Mouse (Mus musculus): ENCODE data around the gene Plp2. TPM values are rescaled to one million over a fixed set of nuclear protein-coding genes. Genes with fewer than 3 reads are reported as not detected.
A peak's percentile ranks its signal among the peaks of the same experiment; 100 is the strongest.

Plp2 gene
- polyA plus RNA-seq, 1 experiment from 2014 or later: 188 TPM

DNA sequence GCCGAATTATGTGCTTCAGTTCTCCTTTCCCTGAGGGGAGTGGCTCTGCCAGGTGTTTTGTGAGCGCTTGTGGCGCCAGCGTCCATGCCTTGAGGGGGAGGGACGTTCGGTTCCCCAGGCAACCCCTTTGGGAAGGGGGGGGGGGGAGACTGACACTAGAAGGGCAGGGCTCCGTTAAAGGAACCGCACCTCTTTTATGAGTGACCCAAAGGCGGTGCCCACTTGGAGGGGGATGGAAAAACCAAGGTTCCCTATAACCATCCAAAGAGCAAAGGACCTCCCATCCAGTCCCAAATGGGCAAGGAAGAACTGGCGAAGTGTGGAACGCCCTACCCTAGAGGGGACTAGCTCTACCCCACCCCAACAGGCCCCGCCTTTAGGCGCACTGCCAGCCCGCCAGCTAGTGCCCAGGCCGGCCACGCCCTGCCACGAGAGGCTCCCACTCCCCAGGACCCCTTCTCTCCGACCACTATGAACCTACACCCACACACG, 754 bp downstream of the Plp2 start:
- H3K9me3 ChIP-seq (ENCODE audit: control insufficient read depth, low read length): no peaks in the 10 kb centered on the region
- 33% methylated on average over 19 of the region's 19 CpGs for WGBS
- peak overlapping the region; percentile 73 for H3K27ac ChIP-seq (ENCODE audit: low read depth, low read length)
- peak overlapping the region; percentile 56 for H3K9ac ChIP-seq (ENCODE audit: low read depth, low read length)
- peak overlapping the region; percentile 56 for H3K4me3 ChIP-seq (ENCODE audit: low read length)
- H3K27me3 ChIP-seq (ENCODE audit: control insufficient read depth, insufficient read depth, low read length): no peaks in the 10 kb centered on the region
- H3K4me2 ChIP-seq (replicated peaks; ENCODE audit: low read depth, low read length): peak overlapping the region; percentile 42
- H3K4me1 ChIP-seq (ENCODE audit: control insufficient read depth, insufficient read depth, low read length): 0 out of 2 replicates have a peak, but pooled peaks cover 3% of the 10 kb centered on the region
- peak; percentile 68 for ATAC-seq (ENCODE audit: low FRiP score, low TSS enrichment)
- peaks cover 9% of the 10 kb centered on the region; the same call in 1 of the 2 replicates for H3K36me3 ChIP-seq (ENCODE audit: control insufficient read depth, insufficient read depth, low read length)

DNA sequence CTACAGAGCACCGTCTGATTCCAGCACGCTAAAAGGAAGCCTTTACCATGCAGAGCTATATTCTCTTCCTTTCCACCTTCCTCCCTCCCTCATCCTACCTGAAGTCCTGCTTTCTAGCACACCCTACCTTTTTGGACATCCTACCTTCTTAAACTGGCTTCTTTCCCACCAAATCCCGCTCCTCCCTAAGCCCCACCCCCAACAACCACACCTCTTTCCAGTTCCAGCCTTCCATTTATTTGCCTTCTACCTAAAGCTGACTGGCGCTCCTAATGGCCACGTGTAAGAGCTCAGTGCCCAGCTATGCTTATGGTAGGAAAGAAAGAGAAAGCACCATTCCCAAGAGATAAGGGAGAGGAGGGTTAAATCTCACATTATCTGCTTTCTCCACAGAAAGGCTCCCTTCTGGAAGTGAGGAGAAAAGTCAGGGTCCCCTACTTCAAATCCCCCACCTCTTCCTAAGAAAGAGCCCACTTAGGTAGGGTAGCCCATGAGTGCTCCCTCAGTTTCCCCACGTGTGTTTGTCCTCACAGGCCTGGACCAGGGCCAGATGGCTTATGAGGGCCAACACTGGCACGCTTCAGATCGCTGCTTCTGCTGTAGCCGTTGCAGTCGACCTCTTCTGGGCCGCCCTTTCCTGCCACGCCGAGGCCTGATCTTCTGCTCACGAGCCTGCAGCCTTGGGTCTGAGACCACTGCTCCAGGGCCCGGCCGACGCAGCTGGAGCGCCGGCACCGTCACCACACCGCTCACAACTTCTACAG, 5.3 kb downstream of the Plp2 start:
- H3K4me2 ChIP-seq (replicated peaks; ENCODE audit: low read depth, low read length): no peak overlapping the region
- no peaks in the 10 kb centered on the region for H3K4me1 ChIP-seq (ENCODE audit: control insufficient read depth, insufficient read depth, low read length)
- H3K9ac ChIP-seq (ENCODE audit: low read depth, low read length): no peak overlapping the region
- no peak for ATAC-seq (ENCODE audit: low FRiP score, low TSS enrichment)
- H3K27me3 ChIP-seq (ENCODE audit: control insufficient read depth, insufficient read depth, low read length): no peaks in the 10 kb centered on the region
- H3K9me3 ChIP-seq (ENCODE audit: control insufficient read depth, low read length): no peaks in the 10 kb centered on the region
- no peak overlapping the region for H3K27ac ChIP-seq (ENCODE audit: low read depth, low read length)
- peaks cover 13% of the 10 kb centered on the region; the same call in 1 of the 2 replicates for H3K36me3 ChIP-seq (ENCODE audit: control insufficient read depth, insufficient read depth, low read length)
- 74% methylated on average over 21 of the region's 21 CpGs for WGBS
- no peak overlapping the region for H3K4me3 ChIP-seq (ENCODE audit: low read length)

DNA sequence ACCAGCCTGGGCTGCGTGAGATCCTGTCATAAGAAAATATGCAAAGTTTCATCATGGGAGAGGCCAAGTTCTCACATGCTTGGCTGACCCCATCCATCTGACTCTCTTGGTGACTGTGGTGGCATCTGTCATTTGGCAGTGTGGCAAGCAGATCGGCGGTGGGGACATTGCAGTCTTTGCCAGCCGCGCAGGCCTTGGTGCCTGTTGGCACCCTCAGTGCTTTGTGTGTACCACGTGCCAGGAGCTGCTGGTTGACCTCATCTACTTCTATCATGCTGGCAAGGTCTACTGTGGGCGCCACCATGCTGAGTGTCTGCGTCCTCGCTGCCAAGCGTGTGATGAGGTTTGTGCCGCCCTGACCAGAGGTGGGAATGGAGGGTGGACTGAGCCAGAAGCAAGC, 6.4 kb downstream of the Plp2 start:
- Histone ChIP-seq H3K9ac (ENCODE audit: low read depth, low read length) (no peak overlapping the region), H3K4me3 (ENCODE audit: low read length) (no peak overlapping the region), H3K27ac (ENCODE audit: low read depth, low read length) (no peak overlapping the region), H3K36me3 (ENCODE audit: control insufficient read depth, insufficient read depth, low read length) (peaks cover 13% of the 10 kb centered on the region; the same call in 1 of the 2 replicates), H3K27me3 (ENCODE audit: control insufficient read depth, insufficient read depth, low read length) (no peaks in the 10 kb centered on the region), H3K9me3 (ENCODE audit: control insufficient read depth, low read length) (no peaks in the 10 kb centered on the region), H3K4me1 (ENCODE audit: control insufficient read depth, insufficient read depth, low read length) (no peaks in the 10 kb centered on the region), H3K4me2 (replicated peaks; ENCODE audit: low read depth, low read length) (no peak overlapping the region)
- WGBS: 88% methylated on average over 11 of the region's 11 CpGs
- no peak for ATAC-seq (ENCODE audit: low FRiP score, low TSS enrichment)

- no peaks in the 10 kb centered on the region for H3K27me3 ChIP-seq (ENCODE audit: control insufficient read depth, insufficient read depth, low read length)
- H3K4me3 ChIP-seq (ENCODE audit: low read length): no peak overlapping the region
- 79% methylated on average over 3 of the region's 3 CpGs for WGBS
- no peak for ATAC-seq (ENCODE audit: low FRiP score, low TSS enrichment)
- no peak overlapping the region for H3K27ac ChIP-seq (ENCODE audit: low read depth, low read length)
- peaks cover 10% of the 10 kb centered on the region; the same call in 1 of the 2 replicates for H3K36me3 ChIP-seq (ENCODE audit: control insufficient read depth, insufficient read depth, low read length)
- H3K4me2 ChIP-seq (replicated peaks; ENCODE audit: low read depth, low read length): no peak overlapping the region
- no peak overlapping the region for H3K9ac ChIP-seq (ENCODE audit: low read depth, low read length)
- peaks cover 2% of the 10 kb centered on the region; the same call in 1 of the 2 replicates for H3K4me1 ChIP-seq (ENCODE audit: control insufficient read depth, insufficient read depth, low read length)
- H3K9me3 ChIP-seq (ENCODE audit: control insufficient read depth, low read length): no peaks in the 10 kb centered on the region
These were observed 8.3 kb downstream of the Plp2 start for GRCm38 (mm10) chrX:7662936-7663335.

GRCm38 (mm10) chrX:7661086-7661485, 10.1 kb downstream of the Plp2 start:
- no peaks in the 10 kb centered on the region for H3K9me3 ChIP-seq (ENCODE audit: control insufficient read depth, low read length)
- H3K4me2 ChIP-seq (replicated peaks; ENCODE audit: low read depth, low read length): no peak overlapping the region
- H3K9ac ChIP-seq (ENCODE audit: low read depth, low read length): no peak overlapping the region
- no peaks in the 10 kb centered on the region for H3K27me3 ChIP-seq (ENCODE audit: control insufficient read depth, insufficient read depth, low read length)
- no peak overlapping the region for H3K4me3 ChIP-seq (ENCODE audit: low read length)
- peaks cover 4% of the 10 kb centered on the region; the same call in 1 of the 2 replicates for H3K36me3 ChIP-seq (ENCODE audit: control insufficient read depth, insufficient read depth, low read length)
- no peak for ATAC-seq (ENCODE audit: low FRiP score, low TSS enrichment)
- H3K27ac ChIP-seq (ENCODE audit: low read depth, low read length): no peak overlapping the region
- WGBS: 78% methylated on average over 4 of the region's 4 CpGs
- peaks cover 2% of the 10 kb centered on the region; the same call in 1 of the 2 replicates for H3K4me1 ChIP-seq (ENCODE audit: control insufficient read depth, insufficient read depth, low read length)

GRCm38 (mm10) chrX:7658785-7659589, 12.2 kb downstream of the Plp2 start:
- WGBS: 45% methylated on average over 11 of the region's 11 CpGs
- peak; percentile 60 for ATAC-seq (ENCODE audit: low FRiP score, low TSS enrichment)
- Histone ChIP-seq H3K27ac (ENCODE audit: low read depth, low read length) (peak overlapping the region; percentile 74; the same call in 1 of the 2 replicates), H3K36me3 (ENCODE audit: control insufficient read depth, insufficient read depth, low read length) (no peaks in the 10 kb centered on the region), H3K4me1 (ENCODE audit: control insufficient read depth, insufficient read depth, low read length) (peaks cover 2% of the 10 kb centered on the region; the same call in 1 of the 2 replicates), H3K4me2 (replicated peaks; ENCODE audit: low read depth, low read length) (peak overlapping the region; percentile 52), H3K4me3 (ENCODE audit: low read length) (peak overlapping the region; percentile 48; the same call in 1 of the 2 replicates), H3K9me3 (ENCODE audit: control insufficient read depth, low read length) (no peaks in the 10 kb centered on the region), H3K9ac (ENCODE audit: low read depth, low read length) (0 out of 2 replicates have a peak overlapping the region, but pooled peaks have one; percentile 44), H3K27me3 (ENCODE audit: control insufficient read depth, insufficient read depth, low read length) (no peaks in the 10 kb centered on the region)

- Histone ChIP-seq H3K9me3 (ENCODE audit: control insufficient read depth, low read length) (no peaks in the 10 kb centered on the region), H3K9ac (ENCODE audit: low read depth, low read length) (peak overlapping the region; percentile 44; the same call in 1 of the 2 replicates), H3K4me2 (replicated peaks; ENCODE audit: low read depth, low read length) (peak overlapping the region; percentile 52), H3K4me1 (ENCODE audit: control insufficient read depth, insufficient read depth, low read length) (peaks cover 2% of the 10 kb centered on the region; the same call in 1 of the 2 replicates), H3K27me3 (ENCODE audit: control insufficient read depth, insufficient read depth, low read length) (no peaks in the 10 kb centered on the region), H3K4me3 (ENCODE audit: low read length) (peak overlapping the region; percentile 48), H3K36me3 (ENCODE audit: control insufficient read depth, insufficient read depth, low read length) (no peaks in the 10 kb centered on the region), H3K27ac (ENCODE audit: low read depth, low read length) (peak overlapping the region; percentile 74; the same call in 1 of the 2 replicates)
- peak; percentile 83 for ATAC-seq (ENCODE audit: low FRiP score, low TSS enrichment)
- WGBS: 28% methylated on average over 15 of the region's 15 CpGs
These were observed 13.0 kb downstream of the Plp2 start for GRCm38 (mm10) chrX:7658031-7658784.

DNA sequence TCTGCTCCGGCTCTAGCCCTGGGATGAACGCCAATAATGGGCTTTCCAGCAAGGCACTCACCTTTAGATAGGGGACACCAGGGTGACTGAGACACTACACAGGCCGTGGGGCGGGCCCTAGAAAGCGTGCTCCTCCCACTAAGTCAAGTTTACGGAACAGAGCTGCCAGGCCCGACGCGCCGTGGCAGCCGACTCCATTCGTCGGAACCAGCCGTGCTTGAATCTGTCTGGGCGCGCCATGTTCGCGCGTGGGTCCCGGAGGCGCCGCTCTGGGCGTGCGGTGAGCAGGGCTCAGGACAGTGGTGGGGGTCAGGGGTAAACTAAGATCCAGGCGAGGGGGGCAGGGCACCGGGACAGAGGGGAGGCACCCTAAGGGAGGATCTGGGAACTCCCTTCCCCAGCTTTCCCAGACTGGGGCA, 14.0 kb downstream of the Plp2 start, which contains the start of gene Prickle3:
Gene Prickle3 (plus strand): TSS at position 40 of the 419 bp plus-strand sequence.
- Histone ChIP-seq H3K4me1 (ENCODE audit: control insufficient read depth, insufficient read depth, low read length) (peaks cover 2% of the 10 kb centered on the region; the same call in 1 of the 2 replicates), H3K27me3 (ENCODE audit: control insufficient read depth, insufficient read depth, low read length) (no peaks in the 10 kb centered on the region), H3K9me3 (ENCODE audit: control insufficient read depth, low read length) (no peaks in the 10 kb centered on the region), H3K4me2 (replicated peaks; ENCODE audit: low read depth, low read length) (peak within 1 kb of the TSS; percentile 52), H3K36me3 (ENCODE audit: control insufficient read depth, insufficient read depth, low read length) (no peaks in the 10 kb centered on the region), H3K27ac (ENCODE audit: low read depth, low read length) (peak within 1 kb of the TSS; percentile 74; the same call in 1 of the 2 replicates), H3K4me3 (ENCODE audit: low read length) (peak within 1 kb of the TSS; percentile 48), H3K9ac (ENCODE audit: low read depth, low read length) (peak within 1 kb of the TSS; percentile 56)
- WGBS: 34% methylated on average over 26 of the region's 26 CpGs
- ATAC-seq (ENCODE audit: low FRiP score, low TSS enrichment): peak; percentile 70; the same call in 1 of the 2 replicates
